Mouse (Mus musculus) C2C12 (cell line): Measurements from ENCODE around the gene Hcst. TPM values are rescaled to one million over a fixed set of nuclear protein-coding genes. Genes with fewer than 3 reads are reported as not detected.

Source experiments
- H3K27me3 ChIP-seq: one replicate; pipeline ENCODE4 v1.6.1; 2011; ENCODE audit not compliant: control insufficient read depth, insufficient read depth, insufficient read length
- H3K36me3 ChIP-seq: one replicate; pipeline ENCODE4 v1.6.1; 2011; ENCODE audit not compliant: control insufficient read depth, insufficient read depth
- H3K4me3 ChIP-seq: one replicate; pipeline ENCODE4 v1.5.1; 2011; ENCODE audit warnings: mild to moderate bottlenecking, control low read depth; ENCODE audit not compliant: poor library complexity, insufficient read depth, severe bottlenecking
- H3K79me2 ChIP-seq: one replicate; pipeline ENCODE4 v1.6.1; 2011; ENCODE audit not compliant: control insufficient read depth, insufficient read depth
- H3K79me3 ChIP-seq: one replicate; pipeline ENCODE4 v1.6.1; 2011; ENCODE audit warnings: low read depth, control low read depth
- H3ac ChIP-seq: one replicate; pipeline ENCODE3; 2011; ENCODE audit warnings: low read depth; ENCODE audit not compliant: control insufficient read depth, insufficient read length
- CEBPB ChIP-seq: IDR thresholded peaks from one replicate; pipeline ENCODE4 v1.6.1; 2011; ENCODE audit warnings: low read depth, mild to moderate bottlenecking, control low read depth, moderate library complexity
- CTCF ChIP-seq: IDR thresholded peaks from one replicate; pipeline ENCODE4 v1.5.1; 2011; ENCODE audit not compliant: control insufficient read depth, insufficient read depth, insufficient read length
- FOSL1 ChIP-seq: IDR thresholded peaks from one replicate; pipeline ENCODE4 v1.8.0; 2011; ENCODE audit warnings: mild to moderate bottlenecking, low read length; ENCODE audit not compliant: poor library complexity, insufficient read depth, severe bottlenecking
- MAX ChIP-seq: IDR thresholded peaks from one replicate; pipeline ENCODE4 v1.6.1; 2011; ENCODE audit warnings: mild to moderate bottlenecking, control low read depth
- MYOD1 ChIP-seq: IDR thresholded peaks from one replicate; pipeline ENCODE4 v1.6.1; 2011; ENCODE audit warnings: low read depth; ENCODE audit not compliant: control insufficient read depth, insufficient read length
- MYOG ChIP-seq: IDR thresholded peaks from one replicate; pipeline ENCODE4 v1.6.1; 2011; ENCODE audit not compliant: control insufficient read depth, insufficient read length; ENCODE audit errors: extremely low read depth
- USF1 ChIP-seq: IDR thresholded peaks from one replicate; pipeline ENCODE4 v1.6.1; 2011; ENCODE audit warnings: low read depth, mild to moderate bottlenecking, control low read depth, moderate library complexity
- polyA plus RNA-seq: library from polyadenylated mRNA; unstranded; fragments of >200 nt; fragmentation: generic; extraction: Trizol; gene quantifications from one replicate; pipeline ENCODE4 v1.2.1, GENCODE M21; 2012; ENCODE audit warnings: missing spikeins

Hcst gene
- polyA plus RNA-seq, 1 experiment, result not detected

DNA sequence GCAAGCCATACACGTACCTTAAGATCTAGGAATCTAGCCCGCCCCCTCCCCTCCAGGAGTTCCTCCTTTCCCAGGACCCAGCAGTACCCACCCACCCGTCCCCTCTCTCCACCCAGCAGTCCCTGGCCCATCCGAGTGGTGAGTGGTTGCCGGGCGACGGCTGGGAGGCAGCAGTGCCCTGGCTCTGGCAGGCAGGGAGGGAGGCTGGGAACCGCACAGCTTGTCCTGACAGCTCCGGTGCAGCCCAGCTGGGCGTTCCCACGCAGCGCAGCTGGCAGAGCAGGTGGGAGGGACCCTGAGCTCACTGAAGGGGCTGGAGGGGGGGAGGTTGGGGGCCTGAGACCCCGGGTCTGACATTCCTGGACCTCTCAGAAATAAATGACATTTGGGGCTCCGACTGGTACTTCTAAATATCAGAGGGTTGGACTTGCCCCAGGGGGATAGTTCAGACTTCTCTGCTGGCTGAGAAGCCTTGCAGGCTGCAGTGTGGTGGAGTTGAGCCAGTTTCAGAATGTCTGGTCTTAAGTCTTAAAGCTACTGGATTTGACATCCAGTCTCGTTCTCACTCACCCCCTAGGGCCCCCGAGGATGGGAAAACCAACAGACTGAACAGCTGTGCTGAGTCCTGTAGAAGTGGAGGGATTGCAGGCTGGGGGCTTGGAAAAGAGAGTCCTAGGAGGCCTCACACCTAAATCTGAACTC, 38.1 kb upstream of the Hcst start, which contains the start of the genes Kirrel2 and Nphs1:
TSS of gene Kirrel2 (minus strand) at position 62 of the 702 bp plus-strand sequence.
TSS of gene Nphs1 (plus strand) at position 687 of the 702 bp plus-strand sequence.
- peaks cover 82% of the 10 kb centered on the region for H3K27me3 ChIP-seq
- TF ChIP-seq USF1 (no peak), FOSL1 (no peak), MYOD1 (no peak), MAX (no peak), MYOG (no peak), CEBPB (no peak), CTCF (no peak)
- H3K36me3 ChIP-seq, result no peaks in the 10 kb centered on the region
- H3K79me3 ChIP-seq, result no peaks in the 10 kb centered on the region
- H3K79me2 ChIP-seq, result no peaks in the 10 kb centered on the region
- H3K4me3 ChIP-seq, result no peak within 1 kb of the TSS
- H3ac ChIP-seq, result no peak within 1 kb of the TSS

DNA sequence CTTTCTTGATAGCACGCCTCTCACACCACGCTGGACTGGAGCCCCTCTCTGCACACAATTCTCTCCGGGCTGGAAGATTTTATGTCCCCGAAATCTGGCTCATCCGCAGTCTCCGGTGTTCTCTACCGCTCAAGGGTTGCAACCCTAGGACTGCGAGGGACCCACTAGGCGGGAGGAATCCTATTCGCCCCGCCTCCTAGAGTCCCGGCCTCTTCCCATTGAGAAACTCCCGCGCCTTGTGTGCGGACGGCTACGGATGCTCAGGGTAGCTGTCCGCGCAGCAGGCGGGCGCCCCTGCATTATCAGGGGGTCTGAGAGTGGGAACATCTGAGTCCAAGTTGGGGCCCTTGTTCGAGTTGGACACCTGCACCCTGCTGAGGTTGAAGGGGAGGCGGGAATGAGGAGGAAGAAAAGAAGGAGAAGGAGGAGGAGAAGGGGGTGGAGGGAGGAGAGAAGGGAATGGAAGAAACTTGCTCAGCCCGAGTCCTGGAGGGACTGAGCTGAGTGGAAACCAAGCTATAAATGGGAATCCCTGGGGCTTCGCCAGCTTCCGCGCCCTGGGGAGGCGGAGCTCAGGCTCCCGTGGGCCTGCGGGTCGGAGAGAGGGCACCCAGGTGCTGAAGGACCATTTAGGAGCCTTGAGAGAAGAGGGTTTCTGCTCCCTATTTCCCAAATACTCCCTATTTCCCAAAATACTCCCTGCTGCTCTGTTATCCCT, 37.4 kb upstream of the Hcst start:
- TF ChIP-seq MYOG (no peak), MYOD1 (no peak), FOSL1 (no peak), CTCF (no peak), MAX (no peak), USF1 (no peak)
- H3K79me2 ChIP-seq, result no peaks in the 10 kb centered on the region

DNA sequence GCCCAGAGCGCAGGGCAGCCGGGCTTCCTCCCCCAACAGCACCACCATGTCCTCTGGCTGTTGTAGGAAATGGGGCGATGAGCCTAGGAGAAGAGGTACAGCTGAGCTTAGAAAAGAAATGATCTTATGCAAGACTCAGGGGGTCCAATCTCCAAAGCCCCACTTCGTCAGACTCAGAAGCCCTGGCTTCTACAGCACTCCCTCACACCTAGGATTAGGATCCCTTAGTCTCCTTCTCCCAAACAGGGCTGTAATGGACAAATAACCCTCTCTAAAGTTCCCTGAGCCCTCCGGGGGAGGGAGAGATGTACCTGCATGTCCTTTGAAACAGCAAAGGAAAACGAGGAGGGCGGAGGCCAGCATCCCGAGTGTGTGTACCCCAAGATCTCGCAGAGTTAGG, 36.8 kb upstream of the Hcst start:
- Histone ChIP-seq H3ac (no peak overlapping the region), H3K4me3 (no peak overlapping the region), H3K79me3 (no peaks in the 10 kb centered on the region), H3K27me3 (peaks cover 83% of the 10 kb centered on the region), H3K79me2 (no peaks in the 10 kb centered on the region), H3K36me3 (no peaks in the 10 kb centered on the region)
- TF ChIP-seq MYOD1 (no peak), MYOG (no peak), CEBPB (no peak), CTCF (no peak), USF1 (no peak), FOSL1 (no peak), MAX (no peak)

More for the DNA sequence above, 37.4 kb upstream of the Hcst start:
- Histone ChIP-seq H3K36me3 (no peaks in the 10 kb centered on the region), H3K27me3 (peaks cover 83% of the 10 kb centered on the region), H3ac (no peak overlapping the region), H3K4me3 (no peak overlapping the region), H3K79me3 (no peaks in the 10 kb centered on the region)

DNA sequence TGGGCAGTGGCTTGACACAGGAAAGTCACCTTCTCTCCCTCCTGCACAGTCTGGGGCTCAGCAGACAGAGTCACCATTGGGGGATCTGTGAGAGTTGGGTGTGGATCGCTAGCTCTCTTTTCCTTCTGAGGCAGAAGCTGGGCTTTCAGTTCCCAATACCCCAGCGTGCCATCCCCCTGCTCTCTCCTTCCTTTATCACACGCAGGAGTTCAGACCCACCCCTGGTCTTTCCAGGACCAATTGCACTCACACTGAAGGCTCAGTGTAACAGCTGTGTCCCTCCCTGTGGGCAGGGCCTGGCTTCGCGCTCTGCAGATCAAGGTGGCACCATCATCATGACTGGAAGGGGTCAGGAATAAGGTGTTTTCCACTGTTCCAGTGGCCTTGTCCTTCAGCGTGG, 34.6 kb upstream of the Hcst start:
- H3K36me3 ChIP-seq, result no peaks in the 10 kb centered on the region
- no peak overlapping the region for H3ac ChIP-seq
- no peak overlapping the region for H3K4me3 ChIP-seq
- H3K79me3 ChIP-seq, result no peaks in the 10 kb centered on the region
- no peaks in the 10 kb centered on the region for H3K79me2 ChIP-seq
- TF ChIP-seq CTCF (no peak), USF1 (no peak), CEBPB (no peak), FOSL1 (no peak)
- peaks cover 67% of the 10 kb centered on the region for H3K27me3 ChIP-seq

DNA sequence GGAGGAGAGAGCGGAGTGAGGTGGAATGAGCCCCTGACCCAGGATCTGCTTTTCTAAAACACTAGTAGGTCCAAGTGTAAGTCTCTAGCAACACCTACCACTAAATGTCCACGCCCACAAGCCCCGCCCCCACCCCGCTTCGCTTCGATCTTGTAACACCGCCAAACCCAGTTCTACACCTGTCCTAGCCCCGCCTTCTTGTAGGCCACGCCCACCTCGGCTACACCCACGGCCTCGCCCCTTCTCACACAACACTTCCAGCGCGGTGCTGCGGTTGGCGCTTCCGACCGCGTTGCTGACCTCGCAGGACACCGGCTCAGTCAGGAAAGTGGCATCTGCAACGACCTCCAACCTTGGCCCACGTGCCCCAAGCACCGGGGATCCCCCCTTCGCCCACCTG, 34.1 kb upstream of the Hcst start:
- TF ChIP-seq MYOD1, result no peak
- no peak for TF ChIP-seq USF1
- no peak for TF ChIP-seq FOSL1
- no peak for TF ChIP-seq CTCF
- no peak for TF ChIP-seq MAX
- no peak for TF ChIP-seq CEBPB
- no peak for TF ChIP-seq MYOG
- Histone ChIP-seq H3K4me3 (no peak overlapping the region), H3K79me2 (no peaks in the 10 kb centered on the region), H3K36me3 (no peaks in the 10 kb centered on the region), H3K79me3 (no peaks in the 10 kb centered on the region), H3K27me3 (peaks cover 62% of the 10 kb centered on the region), H3ac (no peak overlapping the region)
